Mouse (Mus musculus) heart, embryonic 14.5 days (tissue): ENCODE measurements at regions not wholly inside any gene's neighbourhood (a gene's known extent, or its start where the extent isn't known, plus 50 kb on each side); places are given as distances from the start of the nearest gene placed in this dataset.
A peak's percentile ranks its signal among the peaks of the same experiment; 100 is the strongest.

ENCODE experiments used
- ATAC-seq: fragments of 200-750 bp; cut with Nextera tagmentation; 2 replicates; pipeline ENCODE4 v1.8.0; 2017; ENCODE audit warnings: low read depth, moderate TSS enrichment; ENCODE audit not compliant: insufficient number of reproducible peaks, insufficient read depth, low FRiP score
- H3K27ac ChIP-seq, 2 experiments: fragments of 200-500 bp in 1 of 2; fragments of 300-500 bp in 1 of 2; sonication (generic) in 1 of 2; replicated peaks in 1 of 2; 2 replicates each; pipeline ENCODE4 v1.5.1; 2012 to 2014; ENCODE audit warnings: low read depth in 2 of 2, low read length in 2 of 2, control low read depth in 1 of 2, mild to moderate bottlenecking in 1 of 2, mixed read lengths in 1 of 2; ENCODE audit not compliant: control insufficient read depth in 1 of 2, insufficient read depth in 1 of 2
- H3K27me3 ChIP-seq: fragments of 300-500 bp; sonication (generic); 2 replicates; pipeline ENCODE4 v1.6.1; 2014; ENCODE audit warnings: mild to moderate bottlenecking, low read length, control low read depth; ENCODE audit not compliant: control insufficient read depth, insufficient read depth
- H3K36me3 ChIP-seq: fragments of 300-500 bp; sonication (generic); 2 replicates; pipeline ENCODE4 v1.6.1; 2014; ENCODE audit warnings: mild to moderate bottlenecking, control low read depth, low read length, mixed read lengths; ENCODE audit not compliant: control insufficient read depth, insufficient read depth
- H3K4me1 ChIP-seq, 2 experiments: fragments of 200-500 bp in 1 of 2; fragments of 300-500 bp in 1 of 2; sonication (generic) in 1 of 2; 2 replicates each; pipeline ENCODE4 v1.6.1; 2012 to 2014; ENCODE audit warnings: low read length in 2 of 2, control low read depth in 1 of 2, mixed read lengths in 1 of 2; ENCODE audit not compliant: control insufficient read depth in 2 of 2, insufficient read depth in 2 of 2
- H3K4me2 ChIP-seq: fragments of 300-500 bp; sonication (generic); 2 replicates; pipeline ENCODE4 v1.6.1; 2014; ENCODE audit warnings: mild to moderate bottlenecking, low read length
- H3K4me3 ChIP-seq, 2 experiments: fragments of 200-500 bp in 1 of 2; fragments of 300-500 bp in 1 of 2; sonication (generic) in 1 of 2; 2 replicates each; pipeline ENCODE4 v1.5.1; 2012 to 2014; ENCODE audit warnings: low read length in 2 of 2, mild to moderate bottlenecking in 2 of 2, control low read depth in 1 of 2, low read depth in 1 of 2, moderate library complexity in 1 of 2; ENCODE audit not compliant: control insufficient read depth in 1 of 2, insufficient read depth in 1 of 2
- H3K9ac ChIP-seq: fragments of 300-500 bp; sonication (generic); 2 replicates; pipeline ENCODE4 v1.6.1; 2014; ENCODE audit warnings: mild to moderate bottlenecking, low read length
- H3K9me3 ChIP-seq: fragments of 300-500 bp; sonication (generic); 2 replicates; pipeline ENCODE4 v1.6.1; 2016; ENCODE audit warnings: low read length, control low read depth; ENCODE audit not compliant: control insufficient read depth
- WGBS: fragments of 180-500 bp; shearing (Covaris S2); extraction: QIAGEN DNeasy Blood & Tissue Kit; methylation state at CpG from one replicate; pipeline ENCODE4 v1.1.7; 2014; 5-methylcytosine and 5-hydroxymethylcytosine counted together

DNA sequence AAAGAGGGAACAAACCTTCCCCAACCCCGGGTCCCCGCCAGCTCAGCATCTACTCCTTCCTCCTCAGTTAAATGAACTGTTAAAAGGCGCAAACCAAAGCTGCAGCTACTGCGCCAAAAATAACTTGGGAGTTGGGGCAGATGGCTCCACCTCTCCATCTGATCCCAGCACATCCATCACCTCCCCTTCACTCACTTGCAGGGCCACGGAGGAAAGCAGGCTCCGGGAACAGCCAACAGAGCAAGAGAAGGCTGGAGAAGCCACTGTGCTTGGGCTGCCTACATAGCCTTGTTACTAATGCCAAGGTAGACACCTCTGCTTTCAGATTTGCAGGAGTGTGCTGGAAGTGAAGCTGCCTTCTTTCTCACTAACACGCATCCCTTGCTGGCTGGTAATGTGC, 171.8 kb upstream of the Gm765 start:
- Histone ChIP-seq H3K27me3 (no peaks in the 10 kb centered on the region), H3K4me1 (peaks cover 6 to 7% of the 10 kb centered on the region in 2 experiments), H3K4me2 (peak overlapping the region; percentile 5), H3K27ac (no peak overlapping the region), H3K4me3 (no peak overlapping the region), H3K9me3 (no peaks in the 10 kb centered on the region), H3K36me3 (no peaks in the 10 kb centered on the region), H3K9ac (no peak overlapping the region)
- WGBS: 29% methylated on average over 7 of the region's 7 CpGs
- ATAC-seq: no peak

DNA sequence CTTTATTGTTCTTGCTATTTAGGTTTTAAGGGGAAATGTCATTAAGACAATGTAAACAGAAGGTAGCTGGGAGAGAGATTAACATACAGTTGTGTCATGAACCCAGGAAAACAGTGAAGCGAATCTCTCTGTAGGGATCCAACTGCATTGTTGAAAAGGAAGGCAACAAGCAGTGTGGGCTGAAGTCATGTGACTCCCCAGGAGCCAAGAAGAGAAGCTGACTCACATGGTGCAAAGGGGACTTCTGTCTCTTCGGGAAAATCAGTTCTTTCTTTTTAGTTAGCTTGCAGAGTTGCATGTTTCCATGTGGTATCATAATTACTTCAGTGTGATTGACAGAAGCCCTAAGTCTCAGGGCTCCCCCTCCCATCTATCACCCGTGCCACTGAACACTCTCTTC, 170.7 kb upstream of the Gm765 start:
- no peak overlapping the region for H3K4me2 ChIP-seq
- no peaks in the 10 kb centered on the region for H3K27me3 ChIP-seq
- no peaks in the 10 kb centered on the region for H3K9me3 ChIP-seq
- H3K27ac ChIP-seq: no peak overlapping the region
- peaks cover 6 to 7% of the 10 kb centered on the region in 2 experiments for H3K4me1 ChIP-seq
- H3K4me3 ChIP-seq: no peak overlapping the region
- no peaks in the 10 kb centered on the region for H3K36me3 ChIP-seq
- ATAC-seq: no peak
- no peak overlapping the region for H3K9ac ChIP-seq
- WGBS: 28% methylated on average over 3 of the region's 3 CpGs

- Histone ChIP-seq H3K9ac (no peak overlapping the region), H3K27me3 (no peaks in the 10 kb centered on the region), H3K27ac (no peak overlapping the region), H3K4me2 (no peak overlapping the region), H3K4me3 (no peak overlapping the region), H3K4me1 (no peaks in the 10 kb centered on the region), H3K36me3 (no peaks in the 10 kb centered on the region), H3K9me3 (no peaks in the 10 kb centered on the region)
- no peak for ATAC-seq
- WGBS: 71% methylated on average over 2 of the region's 2 CpGs
These were observed 160.2 kb upstream of the Gm765 start for GRCm38 (mm10) chr6:98502726-98503125.

GRCm38 (mm10) chr6:98499721-98500120, 157.2 kb upstream of the Gm765 start:
- 79% methylated on average over 5 of the region's 5 CpGs for WGBS
- H3K36me3 ChIP-seq: no peaks in the 10 kb centered on the region
- ATAC-seq: no peak
- no peak overlapping the region for H3K9ac ChIP-seq
- H3K27ac ChIP-seq: no peak overlapping the region
- no peak overlapping the region for H3K4me2 ChIP-seq
- H3K4me3 ChIP-seq: no peak overlapping the region
- H3K4me1 ChIP-seq: no peaks in the 10 kb centered on the region
- no peaks in the 10 kb centered on the region for H3K9me3 ChIP-seq
- no peaks in the 10 kb centered on the region for H3K27me3 ChIP-seq

GRCm38 (mm10) chr6:98486626-98487025, 144.1 kb upstream of the Gm765 start:
- Histone ChIP-seq H3K27me3 (no peaks in the 10 kb centered on the region), H3K4me2 (no peak overlapping the region), H3K9ac (no peak overlapping the region), H3K4me1 (no peaks in the 10 kb centered on the region), H3K4me3 (no peak overlapping the region), H3K36me3 (no peaks in the 10 kb centered on the region), H3K9me3 (no peaks in the 10 kb centered on the region), H3K27ac (no peak overlapping the region)
- WGBS: 81% methylated on average over 3 of the region's 3 CpGs
- ATAC-seq: no peak

DNA sequence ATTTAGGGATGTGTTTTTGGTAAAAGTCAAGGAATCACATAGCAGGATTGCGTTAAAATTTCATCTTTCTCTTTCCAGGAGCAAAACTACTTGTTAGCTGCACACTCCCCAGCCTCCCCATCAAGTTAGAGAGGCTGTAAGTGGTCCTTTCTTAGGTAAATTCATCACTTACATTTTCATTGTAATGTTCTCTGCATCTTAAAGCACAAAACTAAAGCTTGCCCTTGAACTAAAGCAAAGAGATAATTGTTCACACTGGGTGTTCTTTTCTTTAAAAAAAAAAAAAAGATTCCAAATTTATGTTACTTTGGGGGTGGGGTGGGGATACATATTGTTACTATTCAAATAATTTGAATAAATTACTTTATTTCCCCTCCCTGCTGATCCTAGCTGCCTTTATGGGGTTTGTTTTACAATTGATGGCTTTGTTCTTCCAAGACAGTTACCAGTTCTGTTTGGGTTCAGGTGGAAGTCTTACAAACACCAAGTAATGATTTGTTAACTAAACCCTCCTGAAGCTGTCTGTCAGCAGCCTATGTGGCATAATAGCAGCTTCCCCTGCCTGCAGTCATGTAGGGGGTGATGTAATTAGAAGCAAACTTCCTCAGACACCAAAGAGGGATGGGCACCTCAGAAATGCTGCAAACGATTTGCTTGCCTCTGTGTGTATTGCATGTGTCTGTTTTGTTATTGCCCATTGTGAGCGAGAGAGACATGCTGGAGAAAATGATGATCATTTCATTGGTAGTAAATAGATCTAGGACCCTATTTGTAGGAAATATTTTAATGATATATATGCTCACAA, 141.0 kb upstream of the Gm765 start:
- 66% methylated on average over 3 of the region's 3 CpGs for WGBS
- no peaks in the 10 kb centered on the region for H3K27me3 ChIP-seq
- no peaks in the 10 kb centered on the region for H3K4me1 ChIP-seq
- H3K9me3 ChIP-seq: no peaks in the 10 kb centered on the region
- H3K4me2 ChIP-seq: no peak overlapping the region
- ATAC-seq: no peak
- no peak overlapping the region for H3K27ac ChIP-seq
- no peak overlapping the region for H3K9ac ChIP-seq
- no peaks in the 10 kb centered on the region for H3K36me3 ChIP-seq
- H3K4me3 ChIP-seq: no peak overlapping the region

DNA sequence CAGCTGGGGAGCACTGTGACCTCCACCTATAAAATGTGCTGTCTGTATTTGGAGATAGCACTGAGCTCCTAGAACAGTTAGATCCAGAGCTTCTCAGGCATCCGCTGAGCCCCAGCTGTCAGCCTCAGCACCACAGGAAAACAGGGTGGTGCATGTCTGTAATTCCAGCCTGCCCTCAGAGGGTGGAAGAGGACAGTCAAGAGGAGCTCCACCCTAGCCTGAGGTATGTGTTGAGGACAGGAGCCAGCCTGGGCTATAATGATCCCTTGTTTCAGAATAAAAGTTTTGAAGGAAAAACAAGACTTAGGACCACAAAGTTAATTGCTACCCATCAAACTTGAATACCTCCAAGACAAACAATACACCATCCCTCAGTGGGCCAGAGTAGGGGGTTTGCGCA, 139.8 kb upstream of the Gm765 start:
- no peak for ATAC-seq

GRCm38 (mm10) chr6:98467563-98467962, 125.0 kb upstream of the Gm765 start:
- no peaks in the 10 kb centered on the region for H3K4me1 ChIP-seq
- H3K27ac ChIP-seq: no peak overlapping the region
- H3K9ac ChIP-seq: no peak overlapping the region
- H3K27me3 ChIP-seq: no peaks in the 10 kb centered on the region
- no peak overlapping the region for H3K4me2 ChIP-seq
- H3K9me3 ChIP-seq: no peaks in the 10 kb centered on the region
- H3K4me3 ChIP-seq: no peak overlapping the region
- ATAC-seq: no peak
- H3K36me3 ChIP-seq: no peaks in the 10 kb centered on the region

More for the DNA sequence above, 139.8 kb upstream of the Gm765 start:
- H3K27ac ChIP-seq: no peak overlapping the region
- no peaks in the 10 kb centered on the region for H3K4me1 ChIP-seq
- H3K36me3 ChIP-seq: no peaks in the 10 kb centered on the region
- H3K27me3 ChIP-seq: no peaks in the 10 kb centered on the region
- H3K4me2 ChIP-seq: no peak overlapping the region
- H3K9me3 ChIP-seq: no peaks in the 10 kb centered on the region
- WGBS: 65% methylated on average over 2 of the region's 2 CpGs
- no peak overlapping the region for H3K9ac ChIP-seq
- H3K4me3 ChIP-seq: no peak overlapping the region
